Mouse (Mus musculus) urinary bladder, postnatal 14 days (tissue): ENCODE results near the gene Gpx8.
A peak's percentile ranks its signal among the peaks of the same experiment; 100 is the strongest.
"Not testable (repeated sequence)": the region's sequence is repeated elsewhere in the genome, so short reads cannot be mapped to it uniquely, and the experiment has no call there.

ENCODE experiments used
- DNase-seq: peaks from one replicate; pipeline ENCODE4 v3.0.0; 2021; ENCODE audit warnings: low spot score

The Gpx8 gene

DNA sequence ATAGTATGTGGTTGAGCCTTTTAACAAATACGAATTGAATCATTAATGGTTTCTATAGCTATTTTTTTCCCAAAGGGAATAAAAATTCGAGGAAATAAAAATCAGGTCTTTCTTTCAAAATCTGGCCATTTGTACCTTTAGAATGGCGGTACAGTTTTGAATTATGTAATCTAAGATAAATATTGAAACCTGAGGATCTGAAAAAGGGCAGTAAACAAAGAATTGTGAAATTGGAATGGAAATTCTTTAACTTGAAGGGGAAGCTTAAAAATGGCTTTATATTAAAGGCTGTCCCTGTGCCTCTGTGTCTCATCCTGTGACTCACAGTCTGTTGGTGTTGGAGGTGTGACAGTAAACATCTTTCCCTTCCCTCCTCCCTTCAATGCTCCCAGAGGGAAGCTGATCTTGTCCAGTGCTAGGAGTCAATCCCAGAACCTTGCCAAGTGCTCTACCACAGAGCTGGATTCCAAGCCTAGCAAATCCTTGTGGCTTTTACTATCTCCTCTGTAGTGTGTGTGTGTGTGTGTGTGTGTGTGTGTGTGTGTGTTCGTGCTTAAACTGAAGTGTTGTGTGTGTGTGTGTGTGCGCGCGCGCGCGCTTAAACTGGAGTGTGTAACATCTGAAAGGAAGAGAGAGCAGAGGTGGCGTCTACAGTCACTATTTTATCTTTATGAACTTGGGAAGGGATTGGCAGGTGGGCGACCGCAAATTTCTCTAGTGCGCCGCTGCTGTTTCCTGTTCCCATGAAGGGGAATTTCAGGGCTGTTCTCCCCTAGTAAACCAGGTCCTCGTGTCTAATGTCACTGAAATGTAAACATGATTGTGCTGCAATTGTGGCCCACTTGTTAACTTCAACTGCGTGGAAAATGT is 22.7 kb downstream of the Gpx8 start:
- DNase-seq: no peak

DNA sequence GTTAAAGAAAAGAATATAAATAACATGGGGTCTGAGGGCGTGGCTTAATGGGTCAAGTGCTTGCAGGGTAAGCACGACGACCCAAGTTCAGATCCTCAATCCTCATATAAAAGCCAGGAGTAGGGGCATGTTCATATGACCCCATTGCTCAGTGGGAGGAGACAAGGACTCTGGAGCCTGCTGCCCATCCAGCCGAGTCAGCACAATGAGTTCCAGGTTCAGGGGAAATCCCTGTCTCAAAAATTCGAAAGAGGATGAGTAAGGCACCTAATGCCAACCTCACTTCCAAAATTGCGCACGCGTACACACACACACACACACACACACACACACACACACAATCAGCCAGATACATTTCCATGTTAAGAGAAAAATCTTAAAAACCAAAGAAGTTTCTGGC is 23.7 kb downstream of the Gpx8 start:
- DNase-seq: no peak

DNA sequence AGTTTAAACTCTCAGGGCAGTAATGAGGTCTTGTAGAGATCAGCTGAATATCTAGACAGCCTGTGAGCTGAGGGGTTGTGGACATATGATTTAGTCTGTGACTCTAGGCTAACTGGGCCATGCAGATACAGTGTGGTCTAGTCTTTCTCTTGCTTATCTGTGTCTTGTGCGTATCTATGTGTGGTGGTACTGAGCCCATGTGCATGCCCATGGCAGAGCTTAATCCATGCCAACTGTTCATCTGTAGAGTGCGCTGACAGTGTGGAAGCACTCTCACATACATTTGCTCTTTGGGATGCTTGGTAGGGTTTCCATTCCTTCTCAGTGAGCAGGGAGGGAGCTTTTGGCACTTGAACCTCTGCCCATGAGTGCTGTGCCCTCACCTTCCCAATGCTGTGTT is 24.7 kb downstream of the Gpx8 start:
- DNase-seq: no peak

DNA sequence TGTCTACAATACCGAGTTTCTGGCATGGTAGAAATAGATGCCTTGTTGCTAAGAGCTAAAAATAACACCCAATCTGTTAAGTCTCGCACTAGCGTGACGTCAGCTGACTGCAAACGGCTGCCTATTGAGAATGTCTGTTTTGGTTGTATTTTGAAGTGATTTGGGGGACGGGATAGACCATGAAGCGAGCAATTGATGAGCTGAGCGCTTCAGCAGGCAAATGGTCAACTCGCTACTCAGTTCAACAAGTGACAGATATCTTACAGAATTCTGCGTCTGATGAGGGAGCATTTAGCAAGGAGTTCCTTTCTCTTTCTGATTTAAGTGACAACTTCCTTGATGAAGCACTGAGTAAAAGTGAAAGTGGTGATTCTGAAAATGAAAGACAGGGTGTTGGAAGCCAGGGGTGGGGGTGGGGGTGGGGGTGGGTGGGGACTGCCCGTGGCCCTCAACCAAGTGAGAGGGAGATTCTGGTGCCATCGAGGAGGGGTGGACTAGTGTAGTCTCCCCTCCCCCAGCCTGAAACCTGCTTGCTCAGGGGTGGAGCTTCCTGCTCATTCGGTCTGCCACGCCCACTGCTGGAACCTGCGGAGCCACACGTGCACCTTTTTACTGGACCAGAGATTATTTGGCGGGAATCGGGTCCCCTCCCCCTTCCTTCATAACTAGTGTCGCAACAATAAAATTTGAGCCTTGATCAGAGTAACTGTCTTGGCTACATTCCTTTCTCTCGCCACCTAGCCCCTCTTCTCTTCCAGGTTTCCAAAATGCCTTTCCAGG is 32.8 kb downstream of the Gpx8 start:
- DNase-seq: not testable (repeated sequence)

DNA sequence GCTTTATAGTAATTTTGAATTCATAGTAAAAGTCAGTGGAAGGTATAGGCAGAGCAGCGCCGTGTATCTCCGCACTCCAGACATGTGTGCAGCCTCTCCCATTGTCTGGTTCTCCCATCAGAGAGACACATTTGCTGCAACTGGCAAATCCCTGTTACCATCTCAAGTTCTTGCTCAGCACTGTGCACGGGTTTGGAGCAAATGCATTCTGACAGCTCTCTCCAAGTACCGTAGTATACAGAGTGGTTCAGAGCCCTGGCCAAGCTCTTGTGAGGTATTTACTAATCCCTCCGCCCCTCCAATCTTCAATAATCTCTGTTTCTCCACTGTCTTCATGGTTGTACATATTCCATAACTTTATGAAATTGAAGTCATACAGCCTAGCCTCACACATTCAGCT is 33.5 kb downstream of the Gpx8 start:
- DNase-seq: no peak

DNA sequence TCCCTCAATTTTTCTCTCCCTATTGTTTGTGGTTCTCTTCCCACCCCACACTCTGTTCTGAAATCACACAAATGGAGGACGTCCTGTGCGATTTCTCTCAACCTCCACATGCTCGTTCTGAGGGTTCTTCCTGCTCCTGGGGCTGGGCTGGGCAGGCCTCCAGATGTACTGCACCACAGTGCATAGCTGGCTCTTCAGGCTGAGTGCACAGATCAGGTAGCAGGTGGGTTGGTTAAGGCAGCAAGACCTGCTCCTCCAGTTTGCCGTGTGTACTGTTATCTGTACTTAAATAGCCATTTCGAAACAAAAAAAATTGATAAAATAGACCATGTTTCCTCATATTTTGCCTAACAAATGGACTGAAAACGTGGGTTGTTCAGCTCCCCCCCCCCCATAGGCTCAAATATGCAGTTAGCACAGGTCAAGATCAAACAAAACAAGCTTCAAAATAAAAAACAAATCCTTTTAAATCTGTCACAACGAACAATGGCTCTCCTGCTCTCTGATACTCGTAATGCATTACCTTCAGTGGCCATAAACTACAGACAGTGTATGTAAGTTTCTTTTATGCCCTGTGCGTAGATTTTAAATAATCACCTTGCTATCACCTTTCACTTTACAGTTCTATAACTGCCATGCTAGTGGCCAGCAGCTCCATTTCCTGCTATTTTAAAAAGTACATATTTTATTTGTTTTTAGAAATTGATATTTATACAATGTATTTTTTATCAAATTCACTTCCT is 45.5 kb downstream of the Gpx8 start:
- peak; percentile 86 for DNase-seq

DNA sequence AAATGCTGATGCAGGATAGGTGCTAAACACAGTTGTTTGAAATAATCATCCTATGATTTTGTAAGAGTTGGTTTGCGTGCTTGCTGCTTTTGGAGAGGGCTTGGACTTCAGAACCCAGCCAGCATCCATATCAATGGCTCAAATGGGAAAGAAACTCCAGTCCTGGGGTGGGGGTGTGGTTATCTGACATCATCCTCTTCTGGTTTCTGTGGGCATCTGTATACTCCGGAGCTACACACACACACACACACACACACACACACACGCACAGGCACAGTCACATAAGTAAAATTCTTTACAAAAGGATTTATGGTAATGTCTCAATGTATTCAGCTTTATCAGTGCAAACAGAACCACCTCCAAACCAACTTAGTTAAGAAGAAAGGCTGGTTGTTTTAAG is 46.1 kb downstream of the Gpx8 start:
- DNase-seq: no peak

DNA sequence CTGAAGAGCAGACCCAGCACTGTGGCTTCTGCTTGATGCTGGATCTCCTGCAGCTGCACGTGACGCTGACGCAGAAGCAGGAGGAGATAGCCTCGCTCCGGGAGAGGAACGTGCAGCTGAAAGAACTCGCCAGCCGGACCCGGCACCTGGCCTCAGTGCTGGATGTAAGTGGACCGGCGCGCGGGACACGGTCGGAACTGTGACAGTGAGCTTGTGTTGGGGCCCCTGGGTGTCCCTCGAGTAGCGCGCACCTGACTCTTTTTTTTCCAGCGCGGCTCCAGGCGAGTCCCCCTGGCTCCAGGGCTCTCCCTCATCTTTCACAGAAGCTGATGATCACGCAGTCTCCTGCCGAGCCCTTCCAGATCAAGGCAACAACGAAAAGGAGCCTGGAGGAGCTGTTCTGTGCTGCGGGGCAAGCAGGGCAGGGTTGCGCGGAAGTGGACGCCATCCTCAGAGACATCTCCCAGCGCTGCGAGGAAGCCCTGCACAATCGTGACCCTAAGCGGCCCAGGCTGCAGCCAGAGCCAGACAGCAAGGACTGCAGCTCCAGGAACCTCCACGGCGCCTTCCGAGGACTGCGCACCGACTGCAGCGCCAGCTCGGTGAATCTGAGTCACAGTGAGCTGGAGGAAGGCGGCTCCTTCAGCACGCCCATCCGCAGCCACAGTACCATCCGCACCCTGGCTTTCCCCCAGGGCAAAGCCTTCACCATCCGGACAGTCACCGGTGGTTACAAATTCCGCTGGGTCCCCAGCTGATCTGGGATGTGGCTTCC is 47.6 kb downstream of the Gpx8 start:
- peak; percentile 47 for DNase-seq

DNA sequence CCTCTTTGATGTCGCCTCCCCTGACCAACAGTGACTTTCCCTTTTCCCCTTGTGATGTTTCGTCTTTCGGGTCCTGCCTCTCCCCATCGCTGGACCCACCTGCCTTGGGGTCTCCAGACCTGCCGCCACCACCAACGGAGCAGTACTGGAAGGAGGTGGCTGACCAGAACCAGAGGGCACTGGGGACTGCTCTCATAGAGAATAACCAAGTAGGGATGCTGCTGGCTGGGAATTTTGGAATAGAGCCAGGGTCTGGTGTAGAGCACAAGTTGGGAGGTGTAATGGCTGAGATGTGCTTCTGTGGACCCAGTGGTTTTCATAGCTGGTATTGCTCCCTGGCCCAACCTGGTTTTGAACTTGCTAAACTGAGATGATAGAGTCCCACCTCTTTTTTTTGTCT is 48.8 kb downstream of the Gpx8 start:
- no peak for DNase-seq

DNA sequence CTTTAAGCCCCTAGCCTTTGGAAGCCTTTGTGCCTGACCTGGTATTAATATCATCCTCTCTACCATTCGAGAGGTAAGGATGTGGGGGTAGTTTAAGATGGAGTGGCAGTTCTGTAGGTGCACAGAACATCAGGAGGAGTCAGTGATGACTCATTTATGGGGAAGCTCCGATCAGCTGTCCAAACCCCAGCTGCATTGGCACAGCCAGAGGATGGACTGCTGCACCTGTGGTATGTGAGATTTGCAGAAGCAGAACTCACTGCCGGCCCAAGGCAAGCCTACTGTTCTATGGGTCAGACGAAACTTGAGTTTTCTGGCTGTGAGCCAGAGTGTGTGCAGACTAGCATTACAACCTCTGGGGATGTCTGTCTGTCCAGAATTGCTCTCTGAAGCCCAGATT is 49.8 kb downstream of the Gpx8 start:
- no peak for DNase-seq

DNA sequence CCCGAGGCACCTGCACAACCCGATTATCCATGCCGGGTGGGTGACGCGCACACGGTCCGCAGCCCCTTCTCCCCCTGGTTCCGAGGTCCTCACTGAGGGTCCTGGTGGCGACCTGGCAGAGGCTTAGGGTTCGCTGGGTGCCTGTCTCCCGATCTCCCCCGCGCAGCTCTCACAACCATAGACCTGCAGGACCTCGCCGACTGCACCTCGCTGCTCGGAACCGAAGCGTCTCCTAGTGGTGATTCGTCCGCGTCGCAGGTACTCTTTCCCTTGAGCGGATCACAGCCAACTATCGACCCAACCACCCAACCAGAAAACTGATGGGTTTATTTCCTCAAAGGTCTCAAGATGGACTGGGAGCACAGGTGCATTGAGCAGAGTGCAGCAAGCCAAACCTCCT is 52.0 kb downstream of the Gpx8 start:
- DNase-seq: peak; percentile 77

DNA sequence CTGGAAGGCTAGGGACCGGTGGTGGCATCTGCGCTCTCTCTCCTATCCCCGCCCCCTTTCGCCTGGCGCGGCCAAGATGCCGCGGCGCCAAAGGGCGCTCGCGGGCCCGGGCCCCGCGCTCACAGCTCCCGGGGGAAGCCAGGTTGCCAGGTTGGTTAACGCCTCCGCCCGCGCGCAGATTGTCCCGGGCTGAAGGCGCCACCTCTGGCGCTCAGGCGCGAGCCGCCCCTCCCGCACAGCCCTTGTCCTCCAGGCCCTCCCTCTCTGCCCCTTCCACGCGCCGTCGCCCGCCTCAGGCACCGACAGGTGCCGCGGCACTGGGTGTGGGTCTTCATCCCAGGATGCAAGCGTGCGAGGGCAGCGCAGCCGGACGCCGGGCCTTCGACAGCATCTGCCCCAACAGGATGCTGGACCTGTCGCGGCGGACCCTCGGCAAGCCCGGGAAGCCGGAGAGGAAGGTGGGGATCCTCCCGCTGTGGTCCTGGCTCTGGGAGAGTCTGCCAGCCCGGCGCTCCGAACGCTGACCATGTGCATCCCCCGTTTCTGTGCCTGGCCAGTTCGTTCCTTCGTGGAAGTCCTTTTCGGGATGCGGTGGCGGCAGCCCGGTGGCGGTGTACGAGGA is 52.6 kb downstream of the Gpx8 start, which contains the start of gene Mcidas:
Gene Mcidas (plus strand): TSS at position 315 of the 622 bp plus-strand sequence.
- no peak for DNase-seq
